Mouse (Mus musculus) olfactory bulb, adult 2 months (tissue): ENCODE measurements around the gene Zcchc2.

Experiments used
- CTCF ChIP-seq: fragments of 200-500 bp; IDR thresholded peaks from 2 replicates; pipeline ENCODE4 v1.5.1; 2012; ENCODE audit warnings: low read depth, mild to moderate bottlenecking, low read length, moderate library complexity; ENCODE audit not compliant: insufficient read depth
- POLR2A ChIP-seq: fragments of 200-500 bp; IDR thresholded peaks from 2 replicates; pipeline ENCODE4 v1.6.1; 2012; ENCODE audit warnings: mild to moderate bottlenecking, low read depth, low read length, moderate library complexity; ENCODE audit not compliant: insufficient read depth

DNA sequence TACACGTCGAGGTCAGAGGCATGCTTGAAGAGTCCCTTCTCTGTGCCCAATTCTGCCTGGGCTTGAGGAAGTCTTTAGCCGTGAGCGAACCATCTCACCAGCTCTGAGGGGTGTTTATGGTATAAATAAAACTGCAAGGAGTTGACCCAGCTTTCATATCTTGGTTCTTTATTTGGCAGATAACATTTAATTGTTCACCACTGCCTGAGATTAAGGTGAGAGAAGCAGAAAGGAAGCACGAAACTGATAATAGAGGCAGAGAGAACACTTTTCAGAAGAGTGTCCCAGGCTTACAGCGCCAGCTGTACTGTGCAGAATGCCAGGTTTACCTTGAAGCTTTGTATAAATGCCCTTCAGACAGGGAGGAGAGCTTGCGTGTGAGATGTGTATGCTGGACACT is 20.9 kb downstream of the Zcchc2 start:
- TF ChIP-seq CTCF = no peak
- TF ChIP-seq POLR2A = no peak
